Mouse (Mus musculus) kidney, adult 2 months (tissue): ENCODE results near the gene B3gnt8. TPM values are rescaled to one million over a fixed set of nuclear protein-coding genes. Genes with fewer than 3 reads are reported as not detected.

Experiments
- DNase-seq: peaks from one replicate; pipeline ENCODE4 v3.0.0; 2021
- H3K27ac ChIP-seq: fragments of 200-500 bp; 2 replicates; pipeline ENCODE4 v1.5.1; 2012; ENCODE audit warnings: low read depth, low read length, control low read depth, inconsistent platforms; ENCODE audit not compliant: insufficient read depth
- H3K27me3 ChIP-seq: fragments of 200-500 bp; replicated peaks from 2 replicates; pipeline ENCODE4 v1.6.1; 2012; ENCODE audit warnings: mild to moderate bottlenecking, moderate library complexity, low read length, inconsistent platforms; ENCODE audit not compliant: control insufficient read depth, insufficient read depth
- H3K36me3 ChIP-seq: fragments of 200-500 bp; 2 replicates; pipeline ENCODE4 v1.6.1; 2012; ENCODE audit warnings: mild to moderate bottlenecking, moderate library complexity, low read length, inconsistent platforms; ENCODE audit not compliant: control insufficient read depth, insufficient read depth
- H3K4me1 ChIP-seq: fragments of 200-500 bp; 2 replicates; pipeline ENCODE4 v1.6.1; 2011; ENCODE audit warnings: low read length; ENCODE audit not compliant: control insufficient read depth, insufficient read depth
- H3K4me3 ChIP-seq: fragments of 200-500 bp; 2 replicates; pipeline ENCODE4 v1.5.1; 2011; ENCODE audit warnings: mild to moderate bottlenecking, low read depth, low read length, control low read depth; ENCODE audit not compliant: insufficient read depth
- CTCF ChIP-seq: fragments of 200-500 bp; conservative IDR thresholded peaks from 2 replicates; pipeline ENCODE4 v1.5.1; 2011; ENCODE audit warnings: low read depth, mild to moderate bottlenecking, control low read depth, low read length, moderate library complexity, mixed read lengths; ENCODE audit not compliant: insufficient read depth, insufficient read length
- POLR2A ChIP-seq: fragments of 200-500 bp; IDR thresholded peaks from one replicate; pipeline ENCODE4 v1.6.1; 2011; ENCODE audit warnings: low read depth, low read length, control low read depth
- WGBS: fragments of 180-500 bp; shearing (Covaris S2); methylation state at CpG from one replicate; pipeline ENCODE4 v1.1.7; 2018; 5-methylcytosine and 5-hydroxymethylcytosine counted together
- polyA plus RNA-seq: library from polyadenylated mRNA; depleted of rRNA; stranded (reverse); fragments of >200 nt; gene quantifications from 2 replicates; pipeline ENCODE4 v1.2.3, GENCODE M21; 2012

Gene B3gnt8
- polyA plus RNA-seq, 1 experiment, result 9.6 TPM

- H3K36me3 ChIP-seq, result no peaks in the 10 kb centered on the region
- WGBS, result 94% methylated on average over 2 of the region's 2 CpGs
- no peaks in the 10 kb centered on the region for H3K27me3 ChIP-seq
- H3K4me3 ChIP-seq, result no peak overlapping the region
- no peaks in the 10 kb centered on the region for H3K4me1 ChIP-seq
- no peak for TF ChIP-seq POLR2A
- TF ChIP-seq CTCF, result no peak
- H3K27ac ChIP-seq, result no peak overlapping the region
- no peak for DNase-seq
Observed at GRCm38 (mm10) chr7:25591226-25591625, 35.2 kb upstream of the B3gnt8 start.

GRCm38 (mm10) chr7:25593859-25594258, 32.6 kb upstream of the B3gnt8 start:
- 81% methylated on average over 3 of the region's 3 CpGs for WGBS
- Histone ChIP-seq H3K27ac (no peak overlapping the region), H3K4me1 (no peaks in the 10 kb centered on the region), H3K36me3 (no peaks in the 10 kb centered on the region), H3K4me3 (no peak overlapping the region), H3K27me3 (no peaks in the 10 kb centered on the region)
- TF ChIP-seq POLR2A (no peak), CTCF (no peak)
- DNase-seq, result no peak

- Histone ChIP-seq H3K27me3 (no peaks in the 10 kb centered on the region), H3K27ac (no peak overlapping the region), H3K4me3 (no peak overlapping the region), H3K36me3 (no peaks in the 10 kb centered on the region), H3K4me1 (no peaks in the 10 kb centered on the region; the same call in 1 of the 2 replicates)
- WGBS, result 14% methylated on average over 10 of the region's 10 CpGs
- peak; percentile 79 for DNase-seq
- TF ChIP-seq POLR2A (no peak), CTCF (peak; percentile 64)
Observed at GRCm38 (mm10) chr7:25599663-25600062, 26.8 kb upstream of the B3gnt8 start.

GRCm38 (mm10) chr7:25600666-25601065, 25.8 kb upstream of the B3gnt8 start:
- no peak for DNase-seq
- Histone ChIP-seq H3K36me3 (no peaks in the 10 kb centered on the region), H3K27me3 (no peaks in the 10 kb centered on the region), H3K4me3 (no peak overlapping the region), H3K4me1 (no peaks in the 10 kb centered on the region; the same call in 1 of the 2 replicates), H3K27ac (no peak overlapping the region)
- WGBS, result 77% methylated on average over 11 of the region's 11 CpGs
- TF ChIP-seq POLR2A, result no peak

- 91% methylated on average over 16 of the region's 16 CpGs for WGBS
- TF ChIP-seq CTCF, result no peak
- no peak for TF ChIP-seq POLR2A
Observed at GRCm38 (mm10) chr7:25601346-25601745, 25.1 kb upstream of the B3gnt8 start.

GRCm38 (mm10) chr7:25606625-25607063, 19.8 kb upstream of the B3gnt8 start:
- no peaks in the 10 kb centered on the region for H3K27me3 ChIP-seq
- TF ChIP-seq POLR2A (no peak), CTCF (no peak)
- no peaks in the 10 kb centered on the region for H3K36me3 ChIP-seq
- H3K4me3 ChIP-seq, result peak overlapping the region; percentile 34
- H3K4me1 ChIP-seq, result peaks cover 7% of the 10 kb centered on the region; the same call in 1 of the 2 replicates
- H3K27ac ChIP-seq, result peak overlapping the region; percentile 87
- no peak for DNase-seq
- WGBS, result 58% methylated on average over 4 of the region's 4 CpGs

More at GRCm38 (mm10) chr7:25601346-25601745, 25.1 kb upstream of the B3gnt8 start:
- no peak overlapping the region for H3K4me3 ChIP-seq
- H3K27me3 ChIP-seq, result no peaks in the 10 kb centered on the region
- no peaks in the 10 kb centered on the region for H3K36me3 ChIP-seq
- H3K4me1 ChIP-seq, result no peaks in the 10 kb centered on the region; the same call in 1 of the 2 replicates
- no peak overlapping the region for H3K27ac ChIP-seq
- DNase-seq, result no peak

- DNase-seq, result peak; percentile 93
- Histone ChIP-seq H3K27me3 (no peaks in the 10 kb centered on the region), H3K27ac (peak overlapping the region; percentile 87), H3K36me3 (no peaks in the 10 kb centered on the region), H3K4me3 (peak overlapping the region; percentile 34), H3K4me1 (peaks cover 7% of the 10 kb centered on the region; the same call in 1 of the 2 replicates)
- 47% methylated on average over 2 of the region's 2 CpGs for WGBS
- TF ChIP-seq POLR2A (no peak), CTCF (no peak)
Observed at GRCm38 (mm10) chr7:25607196-25607595, 19.3 kb upstream of the B3gnt8 start.
